Mouse (Mus musculus): ENCODE measurements around the gene Fahd1. TPM values are rescaled to one million over a fixed set of nuclear protein-coding genes. Genes with fewer than 3 reads are reported as not detected.

The Fahd1 gene
- polyA plus RNA-seq, 1 experiment from 2014 or later = 18.2 TPM

DNA sequence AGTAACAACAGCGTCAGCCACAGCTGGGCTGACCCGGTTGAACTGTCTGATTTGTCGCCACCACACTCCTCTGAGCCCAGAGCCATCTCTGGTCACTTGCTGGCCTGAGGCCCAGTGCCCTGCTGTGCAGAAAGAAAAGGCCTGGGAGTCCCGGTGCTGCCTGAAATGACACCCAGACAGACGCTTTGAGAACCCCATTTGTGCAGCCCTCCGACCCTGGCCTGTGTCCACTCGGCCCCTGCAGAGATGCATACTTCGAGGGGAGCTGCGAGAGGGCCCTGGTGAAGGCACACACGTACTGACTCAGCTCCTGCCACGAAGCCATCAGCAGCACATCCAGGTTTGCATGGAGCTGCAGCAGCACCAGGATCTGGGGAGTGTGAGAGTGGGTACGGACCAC lies 42.6 kb upstream of the Fahd1 start:
- Histone ChIP-seq H3K4me2 (replicated peaks) (0 out of 2 replicates have a peak overlapping the region, but pooled peaks have one; percentile 99), H3K4me1 (peaks cover 39% of the 10 kb centered on the region), H3K9ac (no peak overlapping the region), H3K36me3 (peaks cover 54% of the 10 kb centered on the region), H3K9me3 (no peaks in the 10 kb centered on the region), H3K27me3 (replicated peaks) (no peaks in the 10 kb centered on the region), H3K4me3 (no peak overlapping the region), H3K27ac (no peak overlapping the region)
- no peak for ATAC-seq (ENCODE audit: low FRiP score, low read depth)
- 91% methylated on average over 12 of the region's 12 CpGs for WGBS

GRCm38 (mm10) chr17:24891321-24891720 lies 41.2 kb upstream of the Fahd1 start:
- Histone ChIP-seq H3K36me3 (peaks cover 44% of the 10 kb centered on the region), H3K4me3 (no peak overlapping the region), H3K27ac (no peak overlapping the region), H3K9ac (no peak overlapping the region), H3K27me3 (replicated peaks) (no peaks in the 10 kb centered on the region), H3K4me1 (peaks cover 35% of the 10 kb centered on the region), H3K4me2 (replicated peaks) (no peak overlapping the region), H3K9me3 (no peaks in the 10 kb centered on the region)
- WGBS = 89% methylated on average over 13 of the region's 13 CpGs
- ATAC-seq (ENCODE audit: low FRiP score, low read depth) = no peak

DNA sequence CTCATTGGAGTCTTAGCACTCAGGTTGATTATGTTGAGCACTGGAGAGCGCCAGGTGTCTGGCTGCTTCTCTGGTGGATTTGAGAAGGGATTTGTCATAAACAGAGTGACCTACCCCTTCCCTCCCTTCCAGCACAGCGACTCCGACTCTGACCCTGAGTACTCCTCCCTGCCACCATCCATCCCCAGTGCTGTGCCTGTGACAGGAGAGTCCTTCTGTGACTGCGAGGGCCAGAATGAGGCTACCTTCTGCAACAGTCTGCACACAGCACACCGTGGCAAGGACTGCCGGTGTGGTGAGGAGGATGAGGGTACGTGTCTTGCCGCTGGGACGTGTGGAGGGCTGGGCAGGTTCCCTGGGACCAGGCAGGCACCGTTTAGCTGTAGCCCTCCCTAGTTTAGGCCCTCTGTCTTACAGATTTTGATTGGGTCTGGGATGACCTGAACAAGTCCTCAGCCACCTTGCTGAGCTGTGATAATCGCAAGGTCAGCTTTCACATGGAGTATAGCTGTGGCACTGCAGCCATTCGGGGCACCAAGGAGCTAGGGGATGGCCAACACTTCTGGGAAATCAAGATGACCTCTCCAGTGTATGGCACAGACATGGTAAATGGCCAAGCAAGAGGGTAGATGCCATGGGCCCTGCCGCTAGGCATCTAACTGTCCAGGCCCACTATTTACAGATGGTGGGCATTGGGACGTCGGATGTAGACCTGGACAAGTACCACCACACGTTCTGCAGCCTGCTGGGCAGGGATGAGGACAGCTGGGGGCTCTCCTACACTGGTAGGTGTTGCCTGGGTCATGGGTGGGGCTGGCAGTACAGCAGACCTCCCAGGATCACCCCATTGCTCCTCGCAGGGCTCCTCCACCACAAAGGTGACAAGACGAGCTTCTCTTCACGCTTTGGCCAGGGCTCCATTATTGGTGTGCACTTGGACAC lies 40.3 kb upstream of the Fahd1 start:
- peaks cover 30% of the 10 kb centered on the region for H3K4me1 ChIP-seq
- H3K27ac ChIP-seq = no peak overlapping the region
- no peak overlapping the region for H3K4me2 ChIP-seq (replicated peaks)
- no peaks in the 10 kb centered on the region for H3K27me3 ChIP-seq (replicated peaks)
- 89% methylated on average over 19 of the region's 19 CpGs for WGBS
- no peak overlapping the region for H3K9ac ChIP-seq
- no peak for ATAC-seq (ENCODE audit: low FRiP score, low read depth)
- H3K4me3 ChIP-seq = no peak overlapping the region
- no peaks in the 10 kb centered on the region for H3K9me3 ChIP-seq
- peaks cover 44% of the 10 kb centered on the region for H3K36me3 ChIP-seq

DNA sequence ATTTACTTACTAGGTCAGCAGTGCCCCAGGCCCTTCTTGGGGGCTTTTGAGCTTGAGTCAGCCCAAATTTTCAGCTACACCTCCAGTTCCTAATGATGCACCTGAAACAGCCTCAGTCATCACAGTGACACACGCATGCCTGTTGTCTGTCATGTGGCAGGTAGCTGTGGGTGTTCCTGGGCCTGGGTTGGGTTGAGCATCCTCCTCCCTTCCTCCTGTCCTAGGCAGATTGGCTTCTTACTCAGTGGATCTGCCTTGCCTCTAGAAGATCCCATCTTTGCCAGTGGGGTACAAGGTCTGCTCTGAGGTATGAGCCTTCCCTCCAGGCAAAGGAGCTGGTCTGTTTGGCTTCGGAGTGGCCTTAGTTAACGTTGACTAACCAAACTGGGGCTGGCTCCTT lies 38.7 kb upstream of the Fahd1 start:
- Histone ChIP-seq H3K9me3 (no peaks in the 10 kb centered on the region), H3K4me2 (replicated peaks) (no peak overlapping the region), H3K27ac (no peak overlapping the region), H3K4me3 (no peak overlapping the region), H3K27me3 (replicated peaks) (no peaks in the 10 kb centered on the region), H3K36me3 (peaks cover 50% of the 10 kb centered on the region), H3K4me1 (peaks cover 27% of the 10 kb centered on the region), H3K9ac (no peak overlapping the region)
- ATAC-seq (ENCODE audit: low FRiP score, low read depth) = no peak
- WGBS = 88% methylated on average over 3 of the region's 3 CpGs

- H3K27me3 ChIP-seq (replicated peaks) = no peaks in the 10 kb centered on the region
- H3K36me3 ChIP-seq = peaks cover 52% of the 10 kb centered on the region
- H3K4me2 ChIP-seq (replicated peaks) = peak overlapping the region; percentile 97
- 69% methylated on average over 18 of the region's 18 CpGs for WGBS
- no peak overlapping the region for H3K27ac ChIP-seq
- H3K9ac ChIP-seq = peak overlapping the region; percentile 86
- H3K4me3 ChIP-seq = peak overlapping the region; percentile 89
- H3K4me1 ChIP-seq = peaks cover 22% of the 10 kb centered on the region
- H3K9me3 ChIP-seq = no peaks in the 10 kb centered on the region
- no peak for ATAC-seq (ENCODE audit: low FRiP score, low read depth)
These were observed 37.3 kb upstream of the Fahd1 start for GRCm38 (mm10) chr17:24887291-24888080.

- Histone ChIP-seq H3K27ac (no peak overlapping the region), H3K27me3 (replicated peaks) (no peaks in the 10 kb centered on the region), H3K9me3 (no peaks in the 10 kb centered on the region), H3K4me3 (peak overlapping the region; percentile 89), H3K36me3 (peaks cover 48% of the 10 kb centered on the region), H3K9ac (peak overlapping the region; percentile 86), H3K4me2 (replicated peaks) (peak overlapping the region; percentile 97), H3K4me1 (peaks cover 22% of the 10 kb centered on the region)
- 2% methylated on average over 18 of the region's 18 CpGs for WGBS
- peak; percentile 61 for ATAC-seq (ENCODE audit: low FRiP score, low read depth)
These were observed 36.7 kb upstream of the Fahd1 start for GRCm38 (mm10) chr17:24886932-24887271.

GRCm38 (mm10) chr17:24886134-24886931 lies 36.2 kb upstream of the Fahd1 start, which contains the start of the genes Nubp2 and Spsb3:
TSS of gene Nubp2 (minus strand) at chr17:24886349.
TSS of gene Spsb3 (plus strand) at chr17:24886643.
- Histone ChIP-seq H3K4me2 (replicated peaks) (peak within 1 kb of the TSS; percentile 97), H3K9me3 (no peaks in the 10 kb centered on the region), H3K27me3 (replicated peaks) (no peaks in the 10 kb centered on the region), H3K4me1 (peaks cover 22% of the 10 kb centered on the region), H3K9ac (peak within 1 kb of the TSS; percentile 86), H3K4me3 (peak within 1 kb of the TSS; percentile 89), H3K27ac (peak within 1 kb of the TSS; percentile 64), H3K36me3 (peaks cover 42% of the 10 kb centered on the region)
- WGBS = under 1% methylated on average over 69 of the region's 69 CpGs
- ATAC-seq (ENCODE audit: low FRiP score, low read depth) = peak; percentile 95

DNA sequence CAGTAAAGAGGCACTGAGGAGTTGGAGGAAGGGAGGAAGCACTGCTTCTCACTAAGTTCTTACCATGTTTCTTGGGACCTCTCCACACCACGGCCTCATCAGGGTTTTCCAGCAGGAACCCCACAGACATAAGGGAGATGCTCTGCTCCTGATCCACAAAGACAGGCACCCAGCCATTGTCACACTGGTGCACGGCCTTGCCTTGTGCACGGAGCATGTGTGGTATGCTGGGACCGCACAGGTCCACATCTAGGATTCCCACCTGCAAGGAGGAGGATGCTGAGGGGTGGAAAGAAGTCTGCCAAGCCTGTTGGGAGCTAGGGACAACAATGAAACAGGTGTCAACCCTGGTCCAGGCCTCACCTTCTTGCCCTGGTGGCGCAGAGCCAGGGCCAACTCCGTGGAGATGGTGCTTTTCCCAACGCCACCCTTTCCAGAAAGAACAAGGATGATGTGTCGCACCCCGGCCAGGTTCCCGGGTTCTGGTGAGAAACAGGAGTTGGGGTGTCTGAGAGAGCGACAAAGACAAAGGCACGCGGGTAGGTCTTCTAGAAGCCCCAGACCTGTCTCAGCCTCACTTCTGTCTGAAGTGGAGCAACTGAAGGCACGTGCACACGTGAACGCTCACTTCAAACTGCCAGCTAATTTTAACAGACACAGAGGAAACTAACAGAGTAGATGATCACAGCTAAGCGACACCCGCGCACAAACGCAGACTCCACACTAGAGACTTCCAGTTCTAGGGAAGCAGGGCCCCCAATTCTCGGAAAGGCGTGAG lies 35.4 kb upstream of the Fahd1 start:
- H3K27me3 ChIP-seq (replicated peaks) = no peaks in the 10 kb centered on the region
- H3K36me3 ChIP-seq = peaks cover 34% of the 10 kb centered on the region
- no peak overlapping the region for H3K27ac ChIP-seq
- peaks cover 22% of the 10 kb centered on the region for H3K4me1 ChIP-seq
- peak overlapping the region; percentile 62 for H3K4me3 ChIP-seq
- no peak for ATAC-seq (ENCODE audit: low FRiP score, low read depth)
- H3K9me3 ChIP-seq = no peaks in the 10 kb centered on the region
- 28% methylated on average over 22 of the region's 22 CpGs for WGBS
- H3K4me2 ChIP-seq (replicated peaks) = peak overlapping the region; percentile 91
- H3K9ac ChIP-seq = peak overlapping the region; percentile 51

DNA sequence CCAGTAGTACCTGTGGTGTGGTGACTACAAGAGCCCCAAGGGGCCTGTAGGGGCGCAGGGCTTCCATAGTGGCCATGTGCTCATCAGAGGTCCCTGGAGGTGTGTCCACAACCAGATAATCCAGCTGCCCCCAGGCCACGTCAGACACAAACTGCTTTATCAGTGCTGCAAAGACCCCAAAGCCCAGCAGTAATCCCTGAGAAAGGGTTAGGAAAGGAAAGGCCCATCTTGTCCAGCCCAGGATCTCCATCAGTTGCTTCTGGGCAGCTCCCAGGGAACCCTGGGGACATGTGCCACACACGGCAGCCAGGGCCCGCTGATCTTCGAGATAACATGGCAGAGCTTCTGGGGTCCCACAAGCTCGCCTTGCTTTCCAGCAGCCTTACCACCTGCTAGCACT lies 34.2 kb upstream of the Fahd1 start:
- H3K27ac ChIP-seq = no peak overlapping the region
- no peak overlapping the region for H3K9ac ChIP-seq
- no peaks in the 10 kb centered on the region for H3K9me3 ChIP-seq
- no peak overlapping the region for H3K4me3 ChIP-seq
- H3K27me3 ChIP-seq (replicated peaks) = no peaks in the 10 kb centered on the region
- H3K36me3 ChIP-seq = peaks cover 26% of the 10 kb centered on the region
- H3K4me2 ChIP-seq (replicated peaks) = no peak overlapping the region
- WGBS = 92% methylated on average over 6 of the region's 6 CpGs
- no peak for ATAC-seq (ENCODE audit: low FRiP score, low read depth)
- H3K4me1 ChIP-seq = peaks cover 22% of the 10 kb centered on the region

GRCm38 (mm10) chr17:24881738-24882440 lies 31.7 kb upstream of the Fahd1 start:
- no peak overlapping the region for H3K9ac ChIP-seq
- H3K36me3 ChIP-seq = peaks cover 21% of the 10 kb centered on the region
- WGBS = 47% methylated on average over 7 of the region's 7 CpGs
- H3K4me3 ChIP-seq = no peak overlapping the region
- ATAC-seq (ENCODE audit: low FRiP score, low read depth) = no peak
- H3K9me3 ChIP-seq = no peaks in the 10 kb centered on the region
- H3K27ac ChIP-seq = no peak overlapping the region
- no peak overlapping the region for H3K4me2 ChIP-seq (replicated peaks)
- H3K4me1 ChIP-seq = peaks cover 11% of the 10 kb centered on the region
- H3K27me3 ChIP-seq (replicated peaks) = no peaks in the 10 kb centered on the region

- no peaks in the 10 kb centered on the region for H3K27me3 ChIP-seq (replicated peaks)
- H3K9ac ChIP-seq = no peak overlapping the region
- WGBS = 75% methylated on average over 8 of the region's 8 CpGs
- no peaks in the 10 kb centered on the region for H3K4me1 ChIP-seq
- no peak for ATAC-seq (ENCODE audit: low FRiP score, low read depth)
- H3K36me3 ChIP-seq = peaks cover 12% of the 10 kb centered on the region
- no peak overlapping the region for H3K27ac ChIP-seq
- no peak overlapping the region for H3K4me3 ChIP-seq
- H3K9me3 ChIP-seq = no peaks in the 10 kb centered on the region
- H3K4me2 ChIP-seq (replicated peaks) = no peak overlapping the region
These were observed 28.4 kb upstream of the Fahd1 start for GRCm38 (mm10) chr17:24878531-24878930.

Measured in neural tube, embryonic 12.5 days (tissue).